Comparison of ENCODE assay signal across 8 mouse cellular contexts in genomic region chr4:63493351-63494121, GRCm38 (mm10). TPM values are rescaled to one million over a fixed set of nuclear protein-coding genes. Genes with fewer than 3 reads are reported as not detected.
DNase-seq lines count a peak whose midpoint lies in the region; ATAC-seq and TF ChIP-seq lines count a peak whose summit lies in the region.

No protein-coding gene starts in this region.

- H3K4me1 ChIP-seq in heart, embryonic 15.5 days (replicated peaks), result peaks cover 22% of the 10 kb centered on the region
- H3K4me1 ChIP-seq in CH12.LX (ENCODE audit: control insufficient read depth in 1 of 2, insufficient read depth in 2 of 2), result peaks cover 8 to 78% of the 10 kb centered on the region in 2 experiments
- H3K4me1 ChIP-seq in limb, embryonic 13.5 days, result peaks cover 55% of the 10 kb centered on the region

- no peak overlapping the region for H3K4me3 ChIP-seq in heart, embryonic 15.5 days
- H3K4me3 ChIP-seq in CH12.LX (replicated peaks in 1 of 3; ENCODE audit: low read depth in 2 of 3, low read length in 2 of 3, poor library complexity in 1 of 3), result no peak overlapping the region
- peak overlapping the region; percentile 76 for H3K4me3 ChIP-seq in limb, embryonic 13.5 days

- H3K27me3 ChIP-seq in heart, embryonic 15.5 days, result peaks cover 31% of the 10 kb centered on the region
- H3K27me3 ChIP-seq in CH12.LX (replicated peaks), result peaks cover 5% of the 10 kb centered on the region
- H3K27me3 ChIP-seq in limb, embryonic 13.5 days, result peaks cover 11% of the 10 kb centered on the region; the same call in 1 of the 2 replicates

- no peak for TF ChIP-seq CTCF in CH12.LX (conservative IDR thresholded peaks at IDR 0.05 in 1 of 2, IDR thresholded peaks at IDR 0.05 in 1 of 2; ENCODE audit: low read depth in 2 of 2, low read length in 2 of 2)

- H3K27ac ChIP-seq in heart, embryonic 15.5 days, result no peak overlapping the region
- H3K27ac ChIP-seq in CH12.LX (ENCODE audit: insufficient read depth, low read depth), result no peak overlapping the region
- H3K27ac ChIP-seq in limb, embryonic 13.5 days, result no peak overlapping the region

- TF ChIP-seq POLR2A in CH12.LX (IDR thresholded peaks at IDR 0.05; ENCODE audit: low read depth, low read length), result no peak

- H3K79me2 ChIP-seq in CH12.LX (replicated peaks; ENCODE audit: control insufficient read depth, extremely low read depth, insufficient read depth, poor library complexity, severe bottlenecking), result no peaks in the 10 kb centered on the region

- peak overlapping the region; percentile 98; the same call in 1 of the 2 replicates for H3K4me2 ChIP-seq in heart, embryonic 15.5 days
- H3K4me2 ChIP-seq in CH12.LX (ENCODE audit: insufficient read depth, low read depth, poor library complexity, severe bottlenecking), result peak overlapping the region; percentile 88; the same call in 1 of the 2 replicates
- peak overlapping the region; percentile 90 for H3K4me2 ChIP-seq in limb, embryonic 13.5 days (replicated peaks)

- ATAC-seq in heart, embryonic 15.5 days (replicated peaks; ENCODE audit: insufficient number of reproducible peaks, insufficient read depth, low FRiP score, low read depth), result no peak
- ATAC-seq in limb, embryonic 13.5 days (ENCODE audit: low FRiP score, low read depth), result no peak
- no peak for ATAC-seq in erythroblast, adult 5-6 weeks (replicated peaks; ENCODE audit: low FRiP score, poor library complexity, severe bottlenecking)

- H3K9ac ChIP-seq in heart, embryonic 15.5 days, result no peak overlapping the region
- no peak overlapping the region for H3K9ac ChIP-seq in CH12.LX (ENCODE audit: insufficient read depth, low read depth)
- H3K9ac ChIP-seq in limb, embryonic 13.5 days, result peak overlapping the region; percentile 81

- no peak for DNase-seq in heart, adult 8-10 months (ENCODE audit: low spot score)
- no peak for DNase-seq in CH12.LX (ENCODE audit: extremely low read depth)
- peak; percentile 32 for DNase-seq in fibroblast of lung, adult 2 months (ENCODE audit: low read depth)
- peak; percentile 16 for DNase-seq in testis, postnatal 14 days (ENCODE audit: low spot score)
- DNase-seq in thymus, postnatal 25 days, result no peak

- no peaks in the 10 kb centered on the region for H3K36me3 ChIP-seq in heart, embryonic 15.5 days
- H3K36me3 ChIP-seq in CH12.LX (replicated peaks in 1 of 2; ENCODE audit: control insufficient read depth in 1 of 2, insufficient read depth in 1 of 2, low read length in 1 of 2), result peaks cover 0 to 16% of the 10 kb centered on the region in 2 experiments
- H3K36me3 ChIP-seq in limb, embryonic 13.5 days, result no peaks in the 10 kb centered on the region

- H3K9me3 ChIP-seq in heart, embryonic 15.5 days (replicated peaks), result no peaks in the 10 kb centered on the region
- H3K9me3 ChIP-seq in CH12.LX (replicated peaks; ENCODE audit: low read length), result peaks cover 3% of the 10 kb centered on the region
- no peaks in the 10 kb centered on the region for H3K9me3 ChIP-seq in limb, embryonic 13.5 days

- TF ChIP-seq EP300 in CH12.LX (IDR thresholded peaks at IDR 0.05; ENCODE audit: low read length), result no peak

- dilution Hi-C loops in CH12.LX (cut with MboI; ENCODE audit: extremely low pct_ligation_motif_present, extremely low pct_unique_long_range_greater_than_20kb, low sequenced_read_pairs), result no loop called here

- in situ Hi-C loops in CH12.LX (cut with MboI; ENCODE audit: low pct_ligation_motif_present, low pct_unique_long_range_greater_than_20kb, low sequenced_read_pairs), result loop anchor here (5.0 kb wide), 1 partner anchor 66 kb away; no protein-coding TSS in a partner anchor

- TF ChIP-seq RAD21 in CH12.LX (IDR thresholded peaks at IDR 0.05; ENCODE audit: low read depth, low read length), result no peak

- WGBS in heart, embryonic 15.5 days, result 58% methylated on average over 9 of the region's 9 CpGs
- 55% methylated on average over 9 of the region's 9 CpGs for WGBS in limb, embryonic 13.5 days

TF ChIP-seq in CH12.LX, 34 proteins besides CTCF, POLR2A, EP300 and RAD21:
- TF ChIP-seq MAZ (IDR thresholded peaks at IDR 0.05; ENCODE audit: low read depth, low read length), result no peak

RNA-seq across cellular contexts. Expression of gene Whrn, which starts 2.3 kb away (rescaled TPM):
- 1.9 and 2.6 TPM in 2 replicates for polyA plus RNA-seq in heart, embryonic 15.5 days (2015; fragmentation: Nextera tagmentation; extraction: Ambion mirVana)
- total RNA-seq in heart, adult 8-10 months (2022), result 10 to 100 TPM; 18.5 to 38.1 (median 20.6) TPM
- 2.8 and 4.5 TPM in 2 replicates for total RNA-seq in CH12.LX (2012; rRNA removed)
- total RNA-seq in CH12.LX (2014; rRNA removed), result 0.72 and 0.99 TPM in 2 replicates
- polyA plus RNA-seq in CH12.LX (2012; ENCODE audit: insufficient read length, low read depth), result 9.4 and 9.6 TPM in 2 replicates
- polyA plus RNA-seq in limb, embryonic 13.5 days (2015; fragmentation: Nextera tagmentation; extraction: Ambion mirVana), result 8.1 and 10.4 TPM in 2 replicates
- total RNA-seq in erythroblast, adult 5-6 weeks (2015; ENCODE audit: low replicate concordance), result 0.38 TPM in 1 of 2 replicates, not detected in the other
- total RNA-seq in erythroblast, adult 5-6 weeks (2017; ENCODE audit: low replicate concordance), result not detected in 2 replicates

RNA-seq across cellular contexts. Expression of gene Atp6v1g1, which starts 51.0 kb away (rescaled TPM):
- 214 and 229 TPM in 2 replicates for polyA plus RNA-seq in heart, embryonic 15.5 days (2015; fragmentation: Nextera tagmentation; extraction: Ambion mirVana)
- 100 to 1,000 TPM; 146 to 168 (median 149) TPM for total RNA-seq in heart, adult 8-10 months (2022)
- total RNA-seq in CH12.LX (2012; rRNA removed) (70.4 and 78.7 TPM in 2 replicates), CH12.LX (2014; rRNA removed) (143 and 154 TPM in 2 replicates)
- 95.1 and 111 TPM in 2 replicates for polyA plus RNA-seq in CH12.LX (2012; ENCODE audit: insufficient read length, low read depth)
- polyA plus RNA-seq in limb, embryonic 13.5 days (2015; fragmentation: Nextera tagmentation; extraction: Ambion mirVana), result 317 and 318 TPM in 2 replicates
- total RNA-seq in erythroblast, adult 5-6 weeks (2015; ENCODE audit: low replicate concordance), result 39.6 and 49.7 TPM in 2 replicates
- 31.0 and 43.5 TPM in 2 replicates for total RNA-seq in erythroblast, adult 5-6 weeks (2017; ENCODE audit: low replicate concordance)

Comparison
In these comparisons a context has a peak if more than half of its experiments do, and no peak if none do; other contexts are left out.
1. DNase-seq: peak in fibroblast of lung, adult 2 months (single experiment) and testis, postnatal 14 days (single experiment); none in heart, adult 8-10 months (single experiment), CH12.LX (single experiment) and thymus, postnatal 25 days (single experiment).
2. Peak in every context shown above with its lines, with median percentiles within 50 percentile points of each other: H3K4me2 ChIP-seq.